Mouse (Mus musculus): ENCODE results near the gene Ccdc34. TPM values are rescaled to one million over a fixed set of nuclear protein-coding genes. Genes with fewer than 3 reads are reported as not detected.
"Not testable (repeated sequence)": the region's sequence is repeated elsewhere in the genome, so short reads cannot be mapped to it uniquely, and the experiment has no call there.

The Ccdc34 gene
- polyA plus RNA-seq, 1 experiment = 4.2 TPM

GRCm38 (mm10) chr2:110131573-110131972 is 114.0 kb downstream of the Ccdc34 start:
- Histone ChIP-seq H3K27ac (ENCODE audit: insufficient read depth, low read depth, low read length) (no peak overlapping the region), H3K4me1 (ENCODE audit: control insufficient read depth, insufficient read depth, low read length) (peaks cover 8% of the 10 kb centered on the region; the same call in 1 of the 2 replicates), H3K4me3 (ENCODE audit: insufficient read depth, low read depth, low read length) (no peak overlapping the region), H3K27me3 (replicated peaks; ENCODE audit: control insufficient read depth, insufficient read depth, low read length) (no peaks in the 10 kb centered on the region), H3K36me3 (ENCODE audit: control insufficient read depth, insufficient read depth, low read length) (no peaks in the 10 kb centered on the region)
- WGBS = 77% methylated on average over 2 of the region's 2 CpGs
- no peak for TF ChIP-seq POLR2A (IDR thresholded peaks at IDR 0.05; ENCODE audit: low read depth, low read length)
- TF ChIP-seq CTCF (conservative IDR thresholded peaks at IDR 0.05; ENCODE audit: insufficient read depth, insufficient read length, low read depth, low read length) = no peak
- no peak for DNase-seq

GRCm38 (mm10) chr2:110133356-110134115 is 115.9 kb downstream of the Ccdc34 start:
- TF ChIP-seq POLR2A (IDR thresholded peaks at IDR 0.05; ENCODE audit: low read depth, low read length) (no peak), CTCF (conservative IDR thresholded peaks at IDR 0.05; ENCODE audit: insufficient read depth, insufficient read length, low read depth, low read length) (no peak)
- no peak overlapping the region for H3K4me3 ChIP-seq (ENCODE audit: insufficient read depth, low read depth, low read length)
- 56% methylated on average over 3 of the region's 3 CpGs for WGBS
- no peaks in the 10 kb centered on the region for H3K36me3 ChIP-seq (ENCODE audit: control insufficient read depth, insufficient read depth, low read length)
- peaks cover 8% of the 10 kb centered on the region; the same call in 1 of the 2 replicates for H3K4me1 ChIP-seq (ENCODE audit: control insufficient read depth, insufficient read depth, low read length)
- DNase-seq = peak; percentile 65
- H3K27ac ChIP-seq (ENCODE audit: insufficient read depth, low read depth, low read length) = 0 out of 2 replicates have a peak overlapping the region, but pooled peaks have one; percentile 12
- no peaks in the 10 kb centered on the region for H3K27me3 ChIP-seq (replicated peaks; ENCODE audit: control insufficient read depth, insufficient read depth, low read length)

DNA sequence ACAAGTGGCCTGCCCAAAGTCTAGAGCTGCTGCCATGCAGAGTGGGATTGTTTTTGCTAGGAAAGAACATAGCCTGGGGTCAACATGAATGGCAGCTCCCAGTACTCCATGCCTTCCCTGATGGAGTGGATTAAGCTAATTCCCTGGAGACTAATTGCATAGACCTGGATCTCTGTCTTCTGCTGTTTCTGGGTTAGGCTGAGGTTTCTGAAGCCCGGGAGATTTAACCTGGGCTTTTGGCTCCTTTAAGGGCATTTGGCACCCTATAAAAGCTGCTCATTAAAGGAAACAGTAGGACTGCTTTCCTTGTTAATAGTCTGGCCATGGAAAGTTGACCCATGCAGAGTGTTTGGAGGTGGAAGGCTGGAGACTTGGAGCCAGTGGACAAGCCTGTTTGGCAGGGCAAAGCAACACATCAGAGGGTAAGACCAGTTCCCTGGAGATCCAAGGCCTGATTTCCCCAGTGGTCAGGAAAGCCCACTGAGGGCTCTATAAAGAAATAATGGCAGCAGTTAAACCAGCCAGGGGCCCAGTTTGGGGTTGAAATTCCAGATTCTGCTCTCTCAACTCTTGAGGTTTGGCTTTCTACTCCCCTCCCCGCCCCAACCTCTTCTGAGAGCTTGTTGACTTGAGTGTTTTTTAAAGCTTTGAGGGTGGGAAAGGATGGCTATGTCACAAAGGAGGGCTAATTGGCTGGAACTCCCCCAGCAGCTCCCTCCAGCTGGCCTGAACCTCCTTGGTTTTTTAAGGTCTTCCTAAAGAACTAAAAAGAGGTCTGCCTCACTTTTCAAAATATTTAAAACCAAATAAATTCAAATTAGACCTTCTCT is 117.4 kb downstream of the Ccdc34 start:
- peak; percentile 16 for DNase-seq
- Histone ChIP-seq H3K36me3 (ENCODE audit: control insufficient read depth, insufficient read depth, low read length) (no peaks in the 10 kb centered on the region), H3K4me3 (ENCODE audit: insufficient read depth, low read depth, low read length) (no peak overlapping the region), H3K4me1 (ENCODE audit: control insufficient read depth, insufficient read depth, low read length) (peaks cover 8% of the 10 kb centered on the region; the same call in 1 of the 2 replicates), H3K27me3 (replicated peaks; ENCODE audit: control insufficient read depth, insufficient read depth, low read length) (no peaks in the 10 kb centered on the region), H3K27ac (ENCODE audit: insufficient read depth, low read depth, low read length) (no peak overlapping the region)
- TF ChIP-seq POLR2A (IDR thresholded peaks at IDR 0.05; ENCODE audit: low read depth, low read length) (no peak), CTCF (conservative IDR thresholded peaks at IDR 0.05; ENCODE audit: insufficient read depth, insufficient read length, low read depth, low read length) (no peak)
- WGBS = 76% methylated on average over 2 of the region's 2 CpGs

- TF ChIP-seq POLR2A (IDR thresholded peaks at IDR 0.05; ENCODE audit: low read depth, low read length) (no peak), CTCF (conservative IDR thresholded peaks at IDR 0.05; ENCODE audit: insufficient read depth, insufficient read length, low read depth, low read length) (no peak)
- Histone ChIP-seq H3K27ac (ENCODE audit: insufficient read depth, low read depth, low read length) (no peak overlapping the region), H3K27me3 (replicated peaks; ENCODE audit: control insufficient read depth, insufficient read depth, low read length) (no peaks in the 10 kb centered on the region), H3K36me3 (ENCODE audit: control insufficient read depth, insufficient read depth, low read length) (no peaks in the 10 kb centered on the region), H3K4me3 (ENCODE audit: insufficient read depth, low read depth, low read length) (no peak overlapping the region), H3K4me1 (ENCODE audit: control insufficient read depth, insufficient read depth, low read length) (peaks cover 8% of the 10 kb centered on the region; the same call in 1 of the 2 replicates)
- peak; percentile 10 for DNase-seq
- 65% methylated on average over 1 of the region's 1 CpGs for WGBS
Measured at GRCm38 (mm10) chr2:110137291-110137690, 119.7 kb downstream of the Ccdc34 start.

- Histone ChIP-seq H3K4me1 (ENCODE audit: control insufficient read depth, insufficient read depth, low read length) (peaks cover 6% of the 10 kb centered on the region; the same call in 1 of the 2 replicates), H3K27ac (ENCODE audit: insufficient read depth, low read depth, low read length) (no peak overlapping the region), H3K36me3 (ENCODE audit: control insufficient read depth, insufficient read depth, low read length) (no peaks in the 10 kb centered on the region), H3K27me3 (replicated peaks; ENCODE audit: control insufficient read depth, insufficient read depth, low read length) (no peaks in the 10 kb centered on the region), H3K4me3 (ENCODE audit: insufficient read depth, low read depth, low read length) (no peak overlapping the region)
- TF ChIP-seq POLR2A (IDR thresholded peaks at IDR 0.05; ENCODE audit: low read depth, low read length) (no peak), CTCF (conservative IDR thresholded peaks at IDR 0.05; ENCODE audit: insufficient read depth, insufficient read length, low read depth, low read length) (no peak)
- no peak for DNase-seq
- WGBS = 98% methylated on average over 1 of the region's 1 CpGs
Measured at GRCm38 (mm10) chr2:110138096-110138495, 120.5 kb downstream of the Ccdc34 start.

DNA sequence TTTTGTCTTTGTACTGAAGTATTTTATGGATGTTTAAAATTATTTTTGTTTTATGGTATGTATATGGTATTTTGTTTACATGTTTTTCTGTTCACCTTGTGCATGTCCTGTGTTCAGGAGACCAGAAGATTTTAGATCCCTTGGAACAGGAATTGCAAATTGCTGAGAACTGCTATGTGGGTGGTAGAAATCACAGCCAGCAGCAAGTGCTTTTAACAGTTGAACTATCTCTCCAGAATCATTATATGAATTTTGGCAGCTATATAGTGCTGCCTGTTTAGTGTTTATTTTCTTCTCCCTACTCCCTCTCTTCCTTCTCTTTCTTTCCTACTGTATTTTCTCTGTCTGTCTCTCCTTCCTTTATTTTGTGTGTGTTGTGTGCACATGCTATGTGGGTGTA is 130.4 kb downstream of the Ccdc34 start:
- not testable (repeated sequence) for H3K27me3 ChIP-seq (replicated peaks; ENCODE audit: control insufficient read depth, insufficient read depth, low read length); H3K27ac ChIP-seq (ENCODE audit: insufficient read depth, low read depth, low read length); DNase-seq; H3K36me3 ChIP-seq (ENCODE audit: control insufficient read depth, insufficient read depth, low read length); H3K4me1 ChIP-seq (ENCODE audit: control insufficient read depth, insufficient read depth, low read length); H3K4me3 ChIP-seq (ENCODE audit: insufficient read depth, low read depth, low read length)

DNA sequence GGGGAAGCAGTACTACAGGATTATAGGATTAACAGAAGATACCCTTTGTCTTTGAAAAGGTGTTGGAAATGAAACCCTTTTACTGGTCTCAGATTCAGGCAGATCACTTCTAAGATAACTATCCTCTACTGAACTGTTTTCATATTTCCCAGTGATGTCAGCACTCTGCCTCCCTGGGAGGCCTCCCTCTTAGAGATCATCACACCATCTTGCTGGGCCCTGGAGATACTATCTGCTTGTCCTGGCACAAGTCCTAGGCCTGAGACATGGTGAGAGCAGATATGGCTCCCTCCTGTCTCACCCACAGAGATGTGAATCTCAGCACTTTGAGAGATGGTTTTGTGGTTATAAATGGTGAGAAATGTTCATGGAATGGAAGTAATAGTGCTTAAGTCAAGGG is 131.6 kb downstream of the Ccdc34 start:
- TF ChIP-seq CTCF (conservative IDR thresholded peaks at IDR 0.05; ENCODE audit: insufficient read depth, insufficient read length, low read depth, low read length) = no peak
- no peak for TF ChIP-seq POLR2A (IDR thresholded peaks at IDR 0.05; ENCODE audit: low read depth, low read length)
- Histone ChIP-seq H3K27ac (ENCODE audit: insufficient read depth, low read depth, low read length) (no peak overlapping the region), H3K27me3 (replicated peaks; ENCODE audit: control insufficient read depth, insufficient read depth, low read length) (no peaks in the 10 kb centered on the region), H3K4me1 (ENCODE audit: control insufficient read depth, insufficient read depth, low read length) (no peaks in the 10 kb centered on the region), H3K36me3 (ENCODE audit: control insufficient read depth, insufficient read depth, low read length) (no peaks in the 10 kb centered on the region), H3K4me3 (ENCODE audit: insufficient read depth, low read depth, low read length) (no peak overlapping the region)
- no peak for DNase-seq
